Mouse (Mus musculus) spleen, adult 2 months (tissue): Measurements from ENCODE around the gene Prune1.

Experiments
- CTCF ChIP-seq: fragments of 200-500 bp; IDR thresholded peaks from 2 replicates; pipeline ENCODE4 v1.5.1; 2011; ENCODE audit warnings: mild to moderate bottlenecking, inconsistent platforms; ENCODE audit not compliant: insufficient read depth, insufficient read length, insufficient replicate concordance; ENCODE audit errors: extremely low read depth
- POLR2A ChIP-seq: fragments of 200-500 bp; IDR thresholded peaks from 2 replicates; pipeline ENCODE4 v1.6.1; 2011; ENCODE audit warnings: low read depth, low read length, inconsistent platforms

- peak; percentile 93 for TF ChIP-seq CTCF
- no peak for TF ChIP-seq POLR2A
Observed at GRCm38 (mm10) chr3:95263089-95263739, 18.7 kb downstream of the Prune1 start.
